Mouse (Mus musculus): ENCODE measurements around the gene Aifm1. TPM values are rescaled to one million over a fixed set of nuclear protein-coding genes. Genes with fewer than 3 reads are reported as not detected.

The Aifm1 gene
- total and polyA plus RNA-seq, 2 experiments = 31.4 to 90.0 TPM

DNA sequence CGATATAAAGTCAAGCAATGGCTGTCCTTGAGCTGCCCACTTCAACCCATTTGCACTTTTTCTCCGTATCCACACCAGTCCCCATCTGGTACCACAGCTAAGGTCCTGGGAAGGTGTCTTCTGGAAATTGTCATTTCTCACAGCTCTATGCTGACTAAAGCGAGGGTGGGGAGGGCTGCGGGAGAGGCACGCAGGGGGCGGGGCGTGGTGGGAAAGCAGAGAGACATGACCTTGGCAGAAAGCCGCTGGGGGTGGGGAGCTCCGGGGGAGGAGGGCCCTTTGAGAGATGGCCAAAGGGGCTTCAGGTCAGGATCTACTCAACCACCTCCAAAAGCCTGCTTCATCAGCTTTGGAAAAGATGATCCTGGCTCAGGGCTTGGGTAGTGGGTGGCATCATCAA lies 58.3 kb downstream of the Aifm1 start:
- no peak overlapping the region for H3K4me3 ChIP-seq (ENCODE audit: insufficient read depth, low read depth, low read length)
- peaks cover 7% of the 10 kb centered on the region for H3K27me3 ChIP-seq (ENCODE audit: control insufficient read depth, insufficient read depth, low read length)
- 38% methylated on average over 9 of the region's 9 CpGs for WGBS
- H3K27ac ChIP-seq (replicated peaks; ENCODE audit: insufficient read depth, low read depth, low read length) = no peak overlapping the region
- H3K9ac ChIP-seq (ENCODE audit: low read depth, low read length) = no peak overlapping the region
- no peak for DNase-seq (ENCODE audit: extremely low read depth, low read depth, low spot score)
- H3K79me2 ChIP-seq (ENCODE audit: control insufficient read depth, insufficient read depth, low read length) = no peaks in the 10 kb centered on the region
- no peak for TF ChIP-seq POLR2A (IDR thresholded peaks at IDR 0.05; ENCODE audit: extremely low read depth, insufficient read depth, low read length)
- no peak for TF ChIP-seq CTCF (IDR thresholded peaks at IDR 0.05; ENCODE audit: low read depth, low read length)
- H3K36me3 ChIP-seq (ENCODE audit: control insufficient read depth, insufficient read depth, low read length) = no peaks in the 10 kb centered on the region
- peaks cover 2% of the 10 kb centered on the region; the same call in 1 of the 2 replicates for H3K4me1 ChIP-seq (ENCODE audit: control insufficient read depth, insufficient read depth, low read length)

DNA sequence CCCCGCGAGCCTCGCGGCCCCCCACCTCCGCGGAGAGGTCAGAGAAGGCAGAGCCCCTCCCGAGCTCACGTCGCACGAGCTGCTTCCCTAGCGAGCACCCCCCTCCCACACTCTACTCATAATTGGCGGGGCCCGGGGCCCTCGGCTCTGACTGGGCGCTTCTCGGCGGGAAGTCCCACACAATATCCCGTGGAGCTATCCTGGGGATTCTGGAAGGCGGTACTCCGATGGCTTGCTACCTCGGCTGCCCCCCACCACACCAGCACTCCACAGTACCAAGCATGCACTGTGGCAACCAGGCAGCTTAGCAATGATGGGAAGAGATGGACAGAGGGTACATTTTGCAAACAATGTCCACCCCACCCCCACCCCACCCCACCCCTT lies 58.9 kb downstream of the Aifm1 start:
- H3K27me3 ChIP-seq (ENCODE audit: control insufficient read depth, insufficient read depth, low read length) = peaks cover 7% of the 10 kb centered on the region
- 6% methylated on average over 15 of the region's 21 CpGs for WGBS
- no peak for TF ChIP-seq CTCF (IDR thresholded peaks at IDR 0.05; ENCODE audit: low read depth, low read length)
- TF ChIP-seq POLR2A (IDR thresholded peaks at IDR 0.05; ENCODE audit: extremely low read depth, insufficient read depth, low read length) = no peak
- peak overlapping the region; percentile 64 for H3K4me3 ChIP-seq (ENCODE audit: insufficient read depth, low read depth, low read length)
- DNase-seq (ENCODE audit: extremely low read depth, low read depth, low spot score) = no peak
- H3K9ac ChIP-seq (ENCODE audit: low read depth, low read length) = peak overlapping the region; percentile 43; the same call in 1 of the 2 replicates
- no peaks in the 10 kb centered on the region for H3K36me3 ChIP-seq (ENCODE audit: control insufficient read depth, insufficient read depth, low read length)
- no peaks in the 10 kb centered on the region for H3K79me2 ChIP-seq (ENCODE audit: control insufficient read depth, insufficient read depth, low read length)
- H3K4me1 ChIP-seq (ENCODE audit: control insufficient read depth, insufficient read depth, low read length) = peaks cover 2% of the 10 kb centered on the region; the same call in 1 of the 2 replicates
- H3K27ac ChIP-seq (replicated peaks; ENCODE audit: insufficient read depth, low read depth, low read length) = no peak overlapping the region; the same call in 1 of the 2 replicates

DNA sequence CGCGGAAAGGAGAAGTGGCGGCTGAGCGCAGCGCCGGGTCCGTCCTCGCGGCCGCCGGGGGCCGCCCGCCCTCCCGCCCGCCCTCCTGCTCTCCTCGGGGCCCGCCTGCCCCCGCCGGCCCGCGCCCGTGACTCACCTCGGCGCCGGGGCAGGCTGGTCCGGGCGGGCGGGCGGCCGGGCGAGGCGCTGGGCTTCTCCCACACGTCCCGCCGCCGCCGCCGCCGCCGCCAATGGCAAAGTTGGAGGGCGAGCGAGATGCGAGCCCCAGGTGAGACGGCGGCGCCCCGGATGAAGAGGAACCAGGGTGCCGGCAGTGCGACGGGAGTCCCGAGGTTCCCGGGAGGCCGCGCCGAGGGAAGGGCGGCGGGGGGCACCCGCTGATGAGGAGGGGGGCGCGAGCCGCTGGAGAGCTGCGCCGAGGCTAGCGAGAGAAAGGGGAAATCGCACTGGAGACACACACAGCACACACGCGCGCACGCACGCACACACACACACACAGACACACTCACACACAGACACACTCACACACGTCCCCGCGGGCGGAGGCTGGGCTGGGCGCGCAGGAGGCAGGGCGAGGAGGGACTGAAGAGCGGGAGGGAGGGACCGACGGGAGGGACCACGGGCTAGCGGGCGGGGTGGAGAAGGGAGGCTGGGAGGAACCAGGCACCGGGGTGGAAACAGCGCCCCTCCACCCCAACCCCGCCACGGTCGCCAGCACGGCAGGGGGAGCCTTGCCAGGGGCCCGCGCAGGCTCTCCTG lies 59.4 kb downstream of the Aifm1 start:
- Histone ChIP-seq H3K27me3 (ENCODE audit: control insufficient read depth, insufficient read depth, low read length) (peaks cover 7% of the 10 kb centered on the region), H3K36me3 (ENCODE audit: control insufficient read depth, insufficient read depth, low read length) (no peaks in the 10 kb centered on the region), H3K4me3 (ENCODE audit: insufficient read depth, low read depth, low read length) (peak overlapping the region; percentile 64), H3K79me2 (ENCODE audit: control insufficient read depth, insufficient read depth, low read length) (no peaks in the 10 kb centered on the region), H3K27ac (replicated peaks; ENCODE audit: insufficient read depth, low read depth, low read length) (no peak overlapping the region), H3K4me1 (ENCODE audit: control insufficient read depth, insufficient read depth, low read length) (peaks cover 2% of the 10 kb centered on the region; the same call in 1 of the 2 replicates), H3K9ac (ENCODE audit: low read depth, low read length) (peak overlapping the region; percentile 74)
- peak; percentile 10 for DNase-seq (ENCODE audit: extremely low read depth, low read depth, low spot score)
- WGBS = 3% methylated on average over 28 of the region's 91 CpGs
- TF ChIP-seq POLR2A (IDR thresholded peaks at IDR 0.05; ENCODE audit: extremely low read depth, insufficient read depth, low read length) (no peak), CTCF (IDR thresholded peaks at IDR 0.05; ENCODE audit: low read depth, low read length) (no peak)

DNA sequence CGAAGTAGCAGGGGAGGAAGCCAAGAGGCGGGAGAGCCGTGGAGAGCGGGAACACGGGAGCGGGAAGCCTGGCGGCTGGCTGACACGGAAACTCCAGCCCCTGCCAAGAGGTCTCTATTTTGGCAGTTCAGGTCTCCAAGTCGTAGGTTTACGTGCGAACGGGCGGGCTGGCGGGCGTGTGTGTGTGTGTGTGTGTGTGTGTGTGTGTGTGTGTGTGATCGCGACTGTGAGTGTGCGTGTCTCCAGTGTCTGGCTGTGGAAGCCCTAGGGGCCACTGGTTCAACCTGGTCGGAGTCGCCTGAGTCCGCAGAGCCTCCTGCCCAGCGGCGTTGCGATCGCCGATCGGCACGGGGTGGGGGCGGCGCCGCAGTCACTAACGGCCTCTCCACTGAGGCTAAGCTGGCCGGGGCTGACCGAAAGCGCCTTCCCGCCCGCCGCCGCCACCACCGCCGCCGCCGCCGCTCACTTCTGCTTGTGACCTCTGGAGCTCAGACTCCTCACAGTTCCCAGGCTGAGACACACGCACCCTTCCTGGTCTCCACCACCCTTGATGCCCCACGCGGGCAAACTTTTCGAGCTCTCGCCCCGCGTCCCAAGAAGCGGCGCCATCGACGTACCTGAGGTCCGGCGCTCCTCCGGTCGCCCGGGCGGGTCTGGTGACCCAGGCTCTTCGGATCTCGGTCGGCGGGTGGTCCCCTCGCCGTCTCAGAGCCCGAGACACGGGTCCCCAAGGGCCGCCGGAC lies 60.3 kb downstream of the Aifm1 start:
- no peak for DNase-seq (ENCODE audit: extremely low read depth, low read depth, low spot score)
- Histone ChIP-seq H3K79me2 (ENCODE audit: control insufficient read depth, insufficient read depth, low read length) (no peaks in the 10 kb centered on the region), H3K4me3 (ENCODE audit: insufficient read depth, low read depth, low read length) (peak overlapping the region; percentile 63), H3K9ac (ENCODE audit: low read depth, low read length) (peak overlapping the region; percentile 70), H3K27me3 (ENCODE audit: control insufficient read depth, insufficient read depth, low read length) (peaks cover 7% of the 10 kb centered on the region), H3K4me1 (ENCODE audit: control insufficient read depth, insufficient read depth, low read length) (peaks cover 2% of the 10 kb centered on the region; the same call in 1 of the 2 replicates), H3K36me3 (ENCODE audit: control insufficient read depth, insufficient read depth, low read length) (no peaks in the 10 kb centered on the region), H3K27ac (replicated peaks; ENCODE audit: insufficient read depth, low read depth, low read length) (no peak overlapping the region)
- 7% methylated on average over 41 of the region's 71 CpGs for WGBS
- TF ChIP-seq CTCF (IDR thresholded peaks at IDR 0.05; ENCODE audit: low read depth, low read length) (no peak), POLR2A (IDR thresholded peaks at IDR 0.05; ENCODE audit: extremely low read depth, insufficient read depth, low read length) (no peak)

DNA sequence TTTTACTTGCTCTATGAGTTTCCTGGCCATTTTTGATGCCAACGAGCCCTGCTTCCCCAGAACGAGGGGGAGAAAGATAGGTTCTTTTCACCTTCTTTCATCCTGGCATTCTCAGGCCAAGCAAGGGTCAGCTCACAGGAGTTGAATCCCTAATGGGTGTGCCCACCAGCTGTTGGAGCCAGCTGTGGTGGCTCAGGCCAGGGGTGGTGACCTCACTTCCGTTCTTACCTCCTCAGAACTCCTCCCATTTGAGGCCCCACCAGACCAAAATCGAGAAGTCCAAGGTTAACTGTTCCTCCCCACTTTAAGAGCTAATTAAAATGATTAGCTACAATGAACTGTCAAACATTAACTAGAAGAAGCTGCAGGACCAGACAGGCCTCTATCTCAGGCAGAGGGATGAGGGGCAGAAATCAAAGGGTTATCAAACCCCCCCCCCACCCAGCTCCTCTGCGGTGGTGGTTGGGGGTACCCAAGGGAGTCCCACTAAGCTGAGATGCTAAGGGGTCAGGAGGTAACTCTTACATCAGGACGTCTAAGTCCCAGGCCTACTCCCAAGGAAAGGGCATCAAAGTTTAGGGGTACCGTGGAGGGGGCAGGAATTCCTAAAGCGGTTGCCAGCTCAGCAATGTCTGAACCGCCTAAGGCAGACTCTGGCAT lies 61.0 kb downstream of the Aifm1 start:
- peak overlapping the region; percentile 63; the same call in 1 of the 2 replicates for H3K4me3 ChIP-seq (ENCODE audit: insufficient read depth, low read depth, low read length)
- peak overlapping the region; percentile 40; the same call in 1 of the 2 replicates for H3K9ac ChIP-seq (ENCODE audit: low read depth, low read length)
- 46% methylated on average over 9 of the region's 9 CpGs for WGBS
- no peak for DNase-seq (ENCODE audit: extremely low read depth, low read depth, low spot score)
- peaks cover 7% of the 10 kb centered on the region for H3K27me3 ChIP-seq (ENCODE audit: control insufficient read depth, insufficient read depth, low read length)
- TF ChIP-seq POLR2A (IDR thresholded peaks at IDR 0.05; ENCODE audit: extremely low read depth, insufficient read depth, low read length) (no peak), CTCF (IDR thresholded peaks at IDR 0.05; ENCODE audit: low read depth, low read length) (no peak)
- H3K4me1 ChIP-seq (ENCODE audit: control insufficient read depth, insufficient read depth, low read length) = peaks cover 2% of the 10 kb centered on the region; the same call in 1 of the 2 replicates
- no peak overlapping the region for H3K27ac ChIP-seq (replicated peaks; ENCODE audit: insufficient read depth, low read depth, low read length)
- no peaks in the 10 kb centered on the region for H3K36me3 ChIP-seq (ENCODE audit: control insufficient read depth, insufficient read depth, low read length)
- H3K79me2 ChIP-seq (ENCODE audit: control insufficient read depth, insufficient read depth, low read length) = no peaks in the 10 kb centered on the region
